Mouse (Mus musculus): Measurements from ENCODE around the gene Ifitm5. TPM values are rescaled to one million over a fixed set of nuclear protein-coding genes. Genes with fewer than 3 reads are reported as not detected.

Gene Ifitm5
- polyA plus RNA-seq, 1 experiment from 2014 or later = 3.8 TPM

- Histone ChIP-seq H3K27me3 (replicated peaks; ENCODE audit: low read depth, poor library complexity, severe bottlenecking) (no peaks in the 10 kb centered on the region), H3K27ac (replicated peaks) (peak overlapping the region; percentile 54), H3K4me3 (no peak overlapping the region), H3K36me3 (replicated peaks) (peaks cover 23% of the 10 kb centered on the region), H3K9me3 (no peaks in the 10 kb centered on the region), H3K4me1 (peaks cover 18% of the 10 kb centered on the region)
- WGBS = 54% methylated on average over 15 of the region's 15 CpGs
- peak; percentile 42 for DNase-seq (ENCODE audit: low spot score)
Observed at GRCm38 (mm10) chr7:140902036-140902875, 47.8 kb downstream of the Ifitm5 start.

DNA sequence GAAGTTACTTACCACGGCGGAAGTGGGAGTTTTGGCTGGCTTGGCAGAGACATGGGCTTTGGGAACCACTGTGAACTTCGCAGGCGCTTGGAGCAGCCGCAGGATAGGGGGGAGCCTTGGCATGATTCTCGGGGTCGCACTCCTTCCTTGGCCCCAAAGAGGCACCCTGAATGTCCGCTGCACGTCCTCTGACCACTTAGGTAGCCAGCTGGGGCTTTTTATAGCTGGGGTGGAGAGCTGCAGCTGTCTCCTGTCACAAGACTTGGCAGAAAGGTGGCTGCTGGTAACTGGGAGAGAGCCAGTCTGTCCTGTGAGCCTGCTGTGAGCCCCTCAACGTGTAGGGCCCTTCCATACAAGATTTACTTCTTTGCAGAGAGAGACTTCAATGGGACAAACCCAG lies 49.9 kb downstream of the Ifitm5 start, which contains the start of gene Cox8b:
Gene Cox8b, minus strand, starts transcription at position 227 of the 400 bp plus-strand sequence.
- no peak for DNase-seq (ENCODE audit: low spot score)
- peaks cover 18% of the 10 kb centered on the region for H3K4me1 ChIP-seq
- H3K4me3 ChIP-seq = no peak within 1 kb of the TSS
- no peaks in the 10 kb centered on the region for H3K9me3 ChIP-seq
- H3K27me3 ChIP-seq (replicated peaks; ENCODE audit: low read depth, poor library complexity, severe bottlenecking) = no peaks in the 10 kb centered on the region
- 82% methylated on average over 10 of the region's 10 CpGs for WGBS
- peaks cover 43% of the 10 kb centered on the region for H3K36me3 ChIP-seq (replicated peaks)
- H3K27ac ChIP-seq (replicated peaks) = no peak within 1 kb of the TSS

GRCm38 (mm10) chr7:140899121-140899520 lies 51.0 kb downstream of the Ifitm5 start:
- H3K9me3 ChIP-seq = no peaks in the 10 kb centered on the region
- H3K27ac ChIP-seq (replicated peaks) = no peak overlapping the region
- DNase-seq (ENCODE audit: low spot score) = no peak
- H3K27me3 ChIP-seq (replicated peaks; ENCODE audit: low read depth, poor library complexity, severe bottlenecking) = no peaks in the 10 kb centered on the region
- H3K4me1 ChIP-seq = peaks cover 18% of the 10 kb centered on the region
- no peak overlapping the region for H3K4me3 ChIP-seq
- peaks cover 52% of the 10 kb centered on the region for H3K36me3 ChIP-seq (replicated peaks)
- WGBS = 75% methylated on average over 3 of the region's 3 CpGs

Other genes with a start within 250 kb of the Ifitm5 start
- gene Cyp2e1, start 186.6 kb downstream of the Ifitm5 start, polyA plus RNA-seq (2016; fragmentation: Nextera tagmentation; extraction: Ambion mirVana) = not detected in 2 replicates
- gene Syce1, start 162.4 kb downstream of the Ifitm5 start, polyA plus RNA-seq (2016; fragmentation: Nextera tagmentation; extraction: Ambion mirVana) = 0.10 and 0.14 TPM in 2 replicates
- 2.9 and 3.6 TPM in 2 replicates for gene Zfp941, start 128.1 kb downstream of the Ifitm5 start, polyA plus RNA-seq (2016; fragmentation: Nextera tagmentation; extraction: Ambion mirVana)
- 1.8 and 1.9 TPM in 2 replicates for gene Urah, start 115.3 kb downstream of the Ifitm5 start, polyA plus RNA-seq (2016; fragmentation: Nextera tagmentation; extraction: Ambion mirVana)
- not detected in 2 replicates for gene Scgb1c1, start 104.7 kb downstream of the Ifitm5 start, polyA plus RNA-seq (2016; fragmentation: Nextera tagmentation; extraction: Ambion mirVana)
- gene Odf3, start 102.5 kb downstream of the Ifitm5 start, polyA plus RNA-seq (2016; fragmentation: Nextera tagmentation; extraction: Ambion mirVana) = not detected in 2 replicates
- 0.22 TPM in 1 of 2 replicates, not detected in the other for gene Gm45785, start 94.0 kb downstream of the Ifitm5 start, polyA plus RNA-seq (2016; fragmentation: Nextera tagmentation; extraction: Ambion mirVana)
- gene Ric8a, start 93.3 kb downstream of the Ifitm5 start, polyA plus RNA-seq (2016; fragmentation: Nextera tagmentation; extraction: Ambion mirVana) = 57.7 and 59.1 TPM in 2 replicates
- gene Bet1l, start 92.7 kb downstream of the Ifitm5 start, polyA plus RNA-seq (2016; fragmentation: Nextera tagmentation; extraction: Ambion mirVana) = 22.4 and 23.0 TPM in 2 replicates
- 332 TPM in 2 replicates for gene Psmd13, start 68.3 kb downstream of the Ifitm5 start, polyA plus RNA-seq (2016; fragmentation: Nextera tagmentation; extraction: Ambion mirVana)
- 22.6 and 24.5 TPM in 2 replicates for gene Sirt3, start 68.0 kb downstream of the Ifitm5 start, polyA plus RNA-seq (2016; fragmentation: Nextera tagmentation; extraction: Ambion mirVana)
- not detected in 2 replicates for gene Cox8b, start 49.8 kb downstream of the Ifitm5 start, polyA plus RNA-seq (2016; fragmentation: Nextera tagmentation; extraction: Ambion mirVana)
- 0.19 TPM in 1 of 2 replicates, not detected in the other for gene Nlrp6, start 29.4 kb downstream of the Ifitm5 start, polyA plus RNA-seq (2016; fragmentation: Nextera tagmentation; extraction: Ambion mirVana)
- 13.5 and 14.3 TPM in 2 replicates for gene Pgghg, start 8.9 kb downstream of the Ifitm5 start, polyA plus RNA-seq (2016; fragmentation: Nextera tagmentation; extraction: Ambion mirVana)
- 0.52 TPM in 1 of 2 replicates, not detected in the other for gene Gm45717, start 5.6 kb upstream of the Ifitm5 start, polyA plus RNA-seq (2016; fragmentation: Nextera tagmentation; extraction: Ambion mirVana)
- 602 and 668 TPM in 2 replicates for gene Ifitm2, start 5.7 kb upstream of the Ifitm5 start, polyA plus RNA-seq (2016; fragmentation: Nextera tagmentation; extraction: Ambion mirVana)
- 8.7 and 13.4 TPM in 2 replicates for gene Ifitm1, start 16.9 kb upstream of the Ifitm5 start, polyA plus RNA-seq (2016; fragmentation: Nextera tagmentation; extraction: Ambion mirVana)
- gene Ifitm3, start 60.5 kb upstream of the Ifitm5 start, polyA plus RNA-seq (2016; fragmentation: Nextera tagmentation; extraction: Ambion mirVana) = 42.6 and 44.7 TPM in 2 replicates
- not detected in 2 replicates for gene Ifitm6, start 67.6 kb upstream of the Ifitm5 start, polyA plus RNA-seq (2016; fragmentation: Nextera tagmentation; extraction: Ambion mirVana)
- not detected in 2 replicates for gene Gm17387, start 78.8 kb upstream of the Ifitm5 start, polyA plus RNA-seq (2016; fragmentation: Nextera tagmentation; extraction: Ambion mirVana)
- gene B4galnt4, start 110.8 kb upstream of the Ifitm5 start, polyA plus RNA-seq (2016; fragmentation: Nextera tagmentation; extraction: Ambion mirVana) = 26.5 and 27.7 TPM in 2 replicates
- 9.4 and 9.6 TPM in 2 replicates for gene Pkp3, start 127.9 kb upstream of the Ifitm5 start, polyA plus RNA-seq (2016; fragmentation: Nextera tagmentation; extraction: Ambion mirVana)
- 2.2 and 2.3 TPM in 2 replicates for gene Sigirr, start 150.3 kb upstream of the Ifitm5 start, polyA plus RNA-seq (2016; fragmentation: Nextera tagmentation; extraction: Ambion mirVana)
- 1.8 and 2.5 TPM in 2 replicates for gene Ano9, start 167.5 kb upstream of the Ifitm5 start, polyA plus RNA-seq (2016; fragmentation: Nextera tagmentation; extraction: Ambion mirVana)
- 77.8 and 83.8 TPM in 2 replicates for gene Ptdss2, start 172.1 kb upstream of the Ifitm5 start, polyA plus RNA-seq (2016; fragmentation: Nextera tagmentation; extraction: Ambion mirVana)
- 77.9 and 79.7 TPM in 2 replicates for gene Rnh1, start 222.6 kb upstream of the Ifitm5 start, polyA plus RNA-seq (2016; fragmentation: Nextera tagmentation; extraction: Ambion mirVana)
- gene Hras, start 243.7 kb upstream of the Ifitm5 start, polyA plus RNA-seq (2016; fragmentation: Nextera tagmentation; extraction: Ambion mirVana) = 94.3 and 94.9 TPM in 2 replicates
- 15.1 and 18.1 TPM in 2 replicates for gene Lrrc56, start 243.9 kb upstream of the Ifitm5 start, polyA plus RNA-seq (2016; fragmentation: Nextera tagmentation; extraction: Ambion mirVana)